Mouse (Mus musculus) kidney, embryonic 15.5 days (tissue): ENCODE measurements around the gene Zmiz1. TPM values are rescaled to one million over a fixed set of nuclear protein-coding genes. Genes with fewer than 3 reads are reported as not detected.

ENCODE experiments used
- ATAC-seq: fragments of 200-750 bp; cut with Nextera tagmentation; replicated peaks from 2 replicates; pipeline ENCODE4 v1.8.0; 2017; ENCODE audit warnings: moderate TSS enrichment; ENCODE audit not compliant: low FRiP score
- H3K27ac ChIP-seq: fragments of 300-500 bp; sonication (generic); 2 replicates; pipeline ENCODE4 v1.5.1; 2015; ENCODE audit warnings: mild to moderate bottlenecking, inconsistent platforms
- H3K27me3 ChIP-seq: fragments of 300-500 bp; sonication (generic); 2 replicates; pipeline ENCODE4 v1.6.1; 2015; ENCODE audit warnings: inconsistent platforms
- H3K36me3 ChIP-seq: fragments of 300-500 bp; sonication (generic); 2 replicates; pipeline ENCODE4 v1.6.1; 2015; ENCODE audit warnings: inconsistent platforms
- H3K4me1 ChIP-seq: fragments of 300-500 bp; sonication (generic); 2 replicates; pipeline ENCODE4 v1.6.1; 2015; ENCODE audit warnings: inconsistent platforms
- H3K4me2 ChIP-seq: fragments of 300-500 bp; sonication (generic); 2 replicates; pipeline ENCODE4 v1.6.1; 2015; ENCODE audit warnings: moderate library complexity, mild to moderate bottlenecking, inconsistent platforms
- H3K4me3 ChIP-seq: fragments of 300-500 bp; sonication (generic); replicated peaks from 2 replicates; pipeline ENCODE4 v1.5.1; 2015; ENCODE audit warnings: mild to moderate bottlenecking, inconsistent platforms
- H3K9ac ChIP-seq: fragments of 300-500 bp; sonication (generic); 2 replicates; pipeline ENCODE4 v1.6.1; 2015; ENCODE audit warnings: mild to moderate bottlenecking, inconsistent platforms
- H3K9me3 ChIP-seq: fragments of 300-500 bp; sonication (generic); replicated peaks from 2 replicates; pipeline ENCODE4 v1.6.1; 2016; ENCODE audit warnings: inconsistent platforms
- WGBS: fragments of 180-500 bp; shearing (Covaris S2); methylation state at CpG from one replicate; pipeline ENCODE4 v1.1.7; 2015; ENCODE audit warnings: mixed read lengths; 5-methylcytosine and 5-hydroxymethylcytosine counted together
- polyA plus RNA-seq: library from polyadenylated mRNA; unstranded; fragments of >200 nt; fragmentation: Nextera tagmentation; extraction: Ambion mirVana; gene quantifications from 2 replicates; pipeline ENCODE4 v1.2.1, GENCODE M21; 2015

Gene Zmiz1
- polyA plus RNA-seq, 1 experiment from 2014 or later, result 47.3 TPM

- WGBS, result 53% methylated on average over 4 of the region's 4 CpGs
- no peaks in the 10 kb centered on the region for H3K9me3 ChIP-seq
- peaks cover 22% of the 10 kb centered on the region for H3K4me1 ChIP-seq
- H3K27ac ChIP-seq, result peak overlapping the region; percentile 63
- no peak overlapping the region for H3K4me3 ChIP-seq
- H3K9ac ChIP-seq, result no peak overlapping the region
- no peaks in the 10 kb centered on the region for H3K27me3 ChIP-seq
- H3K4me2 ChIP-seq, result no peak overlapping the region
- peaks cover 68% of the 10 kb centered on the region for H3K36me3 ChIP-seq
- ATAC-seq, result 0 out of 2 replicates have a peak, but pooled peaks have one; percentile 33
These were observed 135.6 kb downstream of the Zmiz1 start for GRCm38 (mm10) chr14:25594611-25595010.

- Histone ChIP-seq H3K4me2 (no peak overlapping the region), H3K9me3 (no peaks in the 10 kb centered on the region), H3K36me3 (peaks cover 46% of the 10 kb centered on the region), H3K4me1 (peaks cover 47% of the 10 kb centered on the region), H3K4me3 (no peak overlapping the region), H3K27me3 (no peaks in the 10 kb centered on the region), H3K9ac (no peak overlapping the region), H3K27ac (no peak overlapping the region)
- no peak for ATAC-seq
- 92% methylated on average over 6 of the region's 6 CpGs for WGBS
These were observed 140.0 kb downstream of the Zmiz1 start for GRCm38 (mm10) chr14:25598960-25599359.

DNA sequence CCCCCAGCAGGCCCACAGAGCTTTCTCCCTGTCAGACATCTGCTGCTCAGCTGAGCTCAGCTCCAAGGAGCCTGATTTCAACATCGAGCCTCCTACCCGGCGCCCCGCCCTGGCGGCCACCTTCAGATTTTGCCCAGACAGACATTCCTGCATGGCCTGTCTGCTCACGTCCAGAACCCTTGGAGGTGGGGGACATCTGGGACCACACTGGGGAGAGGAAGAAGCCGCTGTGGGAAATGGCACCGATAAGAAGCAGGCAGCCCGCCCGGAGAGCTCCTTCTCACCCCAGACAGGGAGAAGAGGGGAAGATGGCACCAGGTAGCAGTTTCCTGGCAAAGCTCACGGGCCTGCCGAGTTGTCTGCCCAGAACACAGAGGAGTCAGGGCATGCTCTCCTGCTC lies 140.9 kb downstream of the Zmiz1 start:
- no peak overlapping the region for H3K4me3 ChIP-seq
- no peak overlapping the region for H3K4me2 ChIP-seq
- H3K9me3 ChIP-seq, result no peaks in the 10 kb centered on the region
- ATAC-seq, result no peak
- 79% methylated on average over 12 of the region's 12 CpGs for WGBS
- H3K4me1 ChIP-seq, result peaks cover 47% of the 10 kb centered on the region
- no peak overlapping the region for H3K27ac ChIP-seq
- no peak overlapping the region for H3K9ac ChIP-seq
- no peaks in the 10 kb centered on the region for H3K27me3 ChIP-seq
- peaks cover 46% of the 10 kb centered on the region for H3K36me3 ChIP-seq

DNA sequence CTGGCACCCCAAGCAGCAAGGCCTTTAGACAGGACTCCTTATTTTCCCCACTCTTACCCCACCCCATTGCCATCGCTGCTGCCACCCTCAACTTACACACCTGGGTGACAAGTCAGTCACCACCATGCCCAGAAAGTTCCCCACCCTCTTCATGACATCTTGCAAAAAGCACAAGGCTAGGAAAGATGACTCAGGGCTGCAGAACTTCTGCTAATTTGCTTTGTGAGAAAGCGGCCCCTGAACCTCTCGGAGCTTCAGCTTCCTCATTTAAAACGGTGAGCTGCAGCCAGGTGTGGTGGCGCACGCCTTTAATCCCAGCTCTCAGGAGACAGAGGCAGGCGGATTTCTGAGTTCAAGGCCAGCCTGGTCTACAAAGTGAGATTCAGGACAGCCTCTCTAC lies 141.4 kb downstream of the Zmiz1 start:
- Histone ChIP-seq H3K4me1 (peaks cover 50% of the 10 kb centered on the region), H3K4me3 (no peak overlapping the region), H3K27me3 (no peaks in the 10 kb centered on the region), H3K27ac (no peak overlapping the region; the same call in 1 of the 2 replicates), H3K4me2 (no peak overlapping the region), H3K9me3 (no peaks in the 10 kb centered on the region), H3K36me3 (peaks cover 46% of the 10 kb centered on the region), H3K9ac (no peak overlapping the region)
- WGBS, result 78% methylated on average over 7 of the region's 7 CpGs
- ATAC-seq, result no peak

DNA sequence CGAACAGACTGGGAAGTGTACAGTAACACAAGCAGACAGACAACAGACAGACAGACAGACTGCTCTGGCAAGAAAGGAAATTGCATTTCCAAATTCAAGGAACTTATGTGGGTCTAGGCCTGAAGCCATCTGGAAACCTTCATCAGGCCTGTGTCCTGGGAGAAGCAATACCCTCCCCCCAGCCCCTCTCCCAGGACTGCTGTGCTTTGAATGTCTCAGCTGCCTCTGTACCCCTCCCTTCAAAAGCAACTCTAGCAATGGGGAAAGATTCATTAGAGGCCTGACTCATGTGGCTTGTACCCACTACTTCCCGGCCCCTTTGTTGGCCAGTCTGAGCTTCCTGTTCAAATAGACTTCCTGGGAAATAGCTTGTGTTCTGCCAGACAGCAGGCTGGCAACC lies 142.0 kb downstream of the Zmiz1 start:
- Histone ChIP-seq H3K27me3 (no peaks in the 10 kb centered on the region), H3K4me3 (no peak overlapping the region), H3K4me1 (peaks cover 56% of the 10 kb centered on the region), H3K9ac (no peak overlapping the region), H3K36me3 (peaks cover 44% of the 10 kb centered on the region), H3K27ac (peak overlapping the region; percentile 51; the same call in 1 of the 2 replicates), H3K9me3 (no peaks in the 10 kb centered on the region), H3K4me2 (no peak overlapping the region)
- no peak for ATAC-seq
- WGBS, result 46% methylated on average over 2 of the region's 2 CpGs

GRCm38 (mm10) chr14:25602018-25602417 lies 143.0 kb downstream of the Zmiz1 start:
- H3K4me1 ChIP-seq, result peaks cover 67% of the 10 kb centered on the region
- H3K4me3 ChIP-seq, result no peak overlapping the region
- peaks cover 34% of the 10 kb centered on the region for H3K36me3 ChIP-seq
- H3K27me3 ChIP-seq, result no peaks in the 10 kb centered on the region
- no peak overlapping the region for H3K4me2 ChIP-seq
- H3K9ac ChIP-seq, result no peak overlapping the region
- no peak for ATAC-seq
- 82% methylated on average over 2 of the region's 2 CpGs for WGBS
- no peaks in the 10 kb centered on the region for H3K9me3 ChIP-seq
- no peak overlapping the region for H3K27ac ChIP-seq

GRCm38 (mm10) chr14:25604395-25605142 lies 145.6 kb downstream of the Zmiz1 start:
- H3K4me2 ChIP-seq, result 0 out of 2 replicates have a peak overlapping the region, but pooled peaks have one; percentile 15

GRCm38 (mm10) chr14:25606372-25607140 lies 147.6 kb downstream of the Zmiz1 start:
- H3K27me3 ChIP-seq, result no peaks in the 10 kb centered on the region
- peak; percentile 63 for ATAC-seq
- H3K4me3 ChIP-seq, result peak overlapping the region; percentile 82
- H3K9ac ChIP-seq, result peak overlapping the region; percentile 81
- peak overlapping the region; percentile 97 for H3K27ac ChIP-seq
- 2% methylated on average over 31 of the region's 31 CpGs for WGBS
- H3K4me1 ChIP-seq, result peaks cover 87% of the 10 kb centered on the region
- H3K9me3 ChIP-seq, result no peaks in the 10 kb centered on the region
- peak overlapping the region; percentile 91 for H3K4me2 ChIP-seq
- H3K36me3 ChIP-seq, result no peaks in the 10 kb centered on the region

More at GRCm38 (mm10) chr14:25604395-25605142, 145.6 kb downstream of the Zmiz1 start:
- no peak for ATAC-seq
- H3K27ac ChIP-seq, result peak overlapping the region; percentile 56; the same call in 1 of the 2 replicates
- no peaks in the 10 kb centered on the region for H3K27me3 ChIP-seq
- H3K36me3 ChIP-seq, result peaks cover 9% of the 10 kb centered on the region
- H3K4me1 ChIP-seq, result peaks cover 84% of the 10 kb centered on the region
- no peak overlapping the region for H3K9ac ChIP-seq
- 11% methylated on average over 18 of the region's 18 CpGs for WGBS
- no peak overlapping the region for H3K4me3 ChIP-seq
- H3K9me3 ChIP-seq, result no peaks in the 10 kb centered on the region

DNA sequence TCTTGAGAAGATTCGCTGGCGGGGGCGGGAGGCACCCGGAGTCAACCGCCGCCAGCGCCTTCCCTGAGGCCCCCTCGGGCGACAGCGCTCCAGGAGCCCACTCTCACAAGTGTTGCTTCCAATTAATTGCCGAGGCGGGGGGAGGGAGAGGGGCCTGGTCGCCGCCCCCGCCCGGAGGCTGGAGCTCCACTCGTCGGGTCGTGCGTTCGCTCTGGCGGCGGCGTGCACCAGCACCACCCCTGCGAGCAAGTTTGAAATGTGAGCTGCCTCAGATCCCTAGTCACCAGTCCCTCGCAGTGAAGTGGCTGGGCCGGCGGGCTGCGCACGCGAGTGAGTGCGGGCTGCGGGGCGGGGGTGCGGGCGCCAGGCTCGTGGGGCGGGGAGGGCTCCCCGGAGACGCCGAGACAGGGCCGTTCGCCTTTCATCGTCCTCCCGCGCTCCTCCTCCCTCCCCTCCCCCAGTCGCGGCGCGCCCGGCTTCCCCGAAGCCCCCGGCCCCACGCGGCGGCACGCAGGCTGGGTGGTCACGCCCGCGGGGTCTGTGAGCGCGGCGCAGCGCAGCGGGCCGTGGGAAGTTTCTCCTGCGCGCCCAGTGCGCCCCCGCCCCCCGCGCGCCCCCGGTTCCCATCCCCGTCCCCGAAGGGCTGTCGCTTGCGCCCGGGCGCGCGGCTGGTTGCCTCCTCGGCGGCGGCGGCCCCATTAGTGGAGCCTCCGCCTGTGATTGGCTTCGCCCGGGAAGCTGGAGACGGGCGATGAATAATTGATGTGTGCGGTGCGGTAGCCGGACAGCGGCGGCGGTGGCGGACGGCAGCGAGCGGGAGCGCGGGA lies 148.4 kb downstream of the Zmiz1 start:
- H3K36me3 ChIP-seq, result no peaks in the 10 kb centered on the region
- peak overlapping the region; percentile 81 for H3K9ac ChIP-seq
- H3K4me2 ChIP-seq, result peak overlapping the region; percentile 91
- peak overlapping the region; percentile 97 for H3K27ac ChIP-seq
- peak overlapping the region; percentile 82 for H3K4me3 ChIP-seq
- WGBS, result under 1% methylated on average over 66 of the region's 103 CpGs
- H3K4me1 ChIP-seq, result peaks cover 92% of the 10 kb centered on the region
- H3K27me3 ChIP-seq, result no peaks in the 10 kb centered on the region
- peak; percentile 55 for ATAC-seq
- no peaks in the 10 kb centered on the region for H3K9me3 ChIP-seq

DNA sequence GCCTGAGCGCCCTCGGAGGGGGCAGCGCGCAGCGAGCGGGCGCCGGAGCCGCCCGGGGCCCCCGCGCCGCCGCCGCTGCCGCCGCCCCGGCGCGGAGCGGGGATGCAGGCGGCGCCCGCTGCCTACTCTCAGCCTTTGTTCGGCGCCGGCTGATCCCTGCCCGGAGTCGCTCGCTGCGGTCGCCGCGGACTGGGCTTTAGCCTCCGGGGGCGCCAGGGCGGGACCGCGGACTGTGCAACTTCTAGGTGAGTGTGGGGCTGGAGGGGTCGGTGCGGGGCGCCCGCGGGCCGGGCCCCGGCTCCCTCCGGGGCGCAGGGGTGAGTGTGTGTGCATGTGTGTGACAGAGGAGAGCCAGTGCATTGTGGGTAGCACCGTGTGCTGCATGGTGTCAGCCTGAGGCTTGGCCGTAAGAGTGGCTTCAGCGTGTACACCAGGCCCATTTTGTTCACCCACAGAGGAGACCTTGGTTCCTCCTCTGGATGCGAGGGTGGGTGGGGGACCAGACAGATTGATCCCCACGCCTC lies 149.0 kb downstream of the Zmiz1 start:
- Histone ChIP-seq H3K27me3 (no peaks in the 10 kb centered on the region), H3K9ac (peak overlapping the region; percentile 81), H3K4me2 (peak overlapping the region; percentile 91), H3K36me3 (no peaks in the 10 kb centered on the region), H3K4me3 (peak overlapping the region; percentile 82), H3K4me1 (peaks cover 92% of the 10 kb centered on the region), H3K27ac (peak overlapping the region; percentile 97), H3K9me3 (no peaks in the 10 kb centered on the region)
- peak; percentile 55 for ATAC-seq
- WGBS, result under 1% methylated on average over 41 of the region's 53 CpGs

GRCm38 (mm10) chr14:25608618-25609017 lies 149.6 kb downstream of the Zmiz1 start:
- Histone ChIP-seq H3K9ac (peak overlapping the region; percentile 81), H3K36me3 (no peaks in the 10 kb centered on the region), H3K4me1 (peaks cover 90% of the 10 kb centered on the region), H3K27me3 (no peaks in the 10 kb centered on the region), H3K4me3 (peak overlapping the region; percentile 82), H3K9me3 (no peaks in the 10 kb centered on the region), H3K27ac (peak overlapping the region; percentile 97), H3K4me2 (peak overlapping the region; percentile 91)
- 22% methylated on average over 4 of the region's 4 CpGs for WGBS
- ATAC-seq, result no peak
